Mouse (Mus musculus) hindbrain, embryonic 16.5 days (tissue): ENCODE results near the gene Rab11fip4. TPM values are rescaled to one million over a fixed set of nuclear protein-coding genes. Genes with fewer than 3 reads are reported as not detected.

Experiments
- ATAC-seq: fragments of 200-750 bp; cut with Nextera tagmentation; 2 replicates; pipeline ENCODE4 v1.8.0; 2017; ENCODE audit warnings: moderate TSS enrichment, moderate library complexity
- H3K27ac ChIP-seq: fragments of 300-500 bp; sonication (generic); 2 replicates; pipeline ENCODE4 v1.5.1; 2014; ENCODE audit warnings: low read depth, mild to moderate bottlenecking, control low read depth, low read length, moderate library complexity
- H3K27me3 ChIP-seq: fragments of 300-500 bp; sonication (generic); replicated peaks from 2 replicates; pipeline ENCODE4 v1.6.1; 2014; ENCODE audit warnings: low read length; ENCODE audit not compliant: control insufficient read depth, insufficient read depth
- H3K36me3 ChIP-seq: fragments of 300-500 bp; sonication (generic); 2 replicates; pipeline ENCODE4 v1.6.1; 2014; ENCODE audit warnings: mild to moderate bottlenecking, low read length, moderate library complexity, mixed read lengths; ENCODE audit not compliant: control insufficient read depth, insufficient read depth
- H3K4me1 ChIP-seq: fragments of 300-500 bp; sonication (generic); 2 replicates; pipeline ENCODE4 v1.6.1; 2014; ENCODE audit warnings: low read depth, low read length; ENCODE audit not compliant: control insufficient read depth, insufficient read depth
- H3K4me2 ChIP-seq: fragments of 300-500 bp; sonication (generic); 2 replicates; pipeline ENCODE4 v1.6.1; 2014; ENCODE audit warnings: mild to moderate bottlenecking, low read length, control low read depth, moderate library complexity
- H3K4me3 ChIP-seq: fragments of 300-500 bp; sonication (generic); 2 replicates; pipeline ENCODE4 v1.5.1; 2014; ENCODE audit warnings: mild to moderate bottlenecking, low read length, control low read depth, moderate library complexity
- H3K9ac ChIP-seq: fragments of 300-500 bp; sonication (generic); 2 replicates; pipeline ENCODE4 v1.6.1; 2014; ENCODE audit warnings: low read depth, mild to moderate bottlenecking, control low read depth, low read length, moderate library complexity
- H3K9me3 ChIP-seq: fragments of 300-500 bp; sonication (generic); 2 replicates; pipeline ENCODE4 v1.6.1; 2014; ENCODE audit warnings: mild to moderate bottlenecking, low read length, moderate library complexity; ENCODE audit not compliant: control insufficient read depth
- WGBS: fragments of 180-500 bp; shearing (Covaris S2); extraction: QIAGEN DNeasy Blood & Tissue Kit; methylation state at CpG from one replicate; pipeline ENCODE4 v1.1.7; 2014; 5-methylcytosine and 5-hydroxymethylcytosine counted together
- polyA plus RNA-seq: library from polyadenylated mRNA; unstranded; fragments of >200 nt; fragmentation: Nextera tagmentation; extraction: Ambion mirVana; gene quantifications from 2 replicates; pipeline ENCODE4 v1.2.1, GENCODE M21; 2015

Rab11fip4 gene
- polyA plus RNA-seq, 1 experiment from 2014 or later, result 20.0 TPM

- Histone ChIP-seq H3K36me3 (no peaks in the 10 kb centered on the region), H3K4me3 (no peak overlapping the region), H3K4me1 (peaks cover 5% of the 10 kb centered on the region), H3K9me3 (no peaks in the 10 kb centered on the region), H3K4me2 (no peak overlapping the region), H3K27me3 (no peaks in the 10 kb centered on the region), H3K9ac (no peak overlapping the region), H3K27ac (no peak overlapping the region)
- 84% methylated on average over 7 of the region's 7 CpGs for WGBS
- no peak for ATAC-seq
Measured at GRCm38 (mm10) chr11:79655592-79655991, 64.6 kb downstream of the Rab11fip4 start.

- H3K27ac ChIP-seq, result no peak overlapping the region
- ATAC-seq, result no peak
- peaks cover 13% of the 10 kb centered on the region for H3K4me1 ChIP-seq
- H3K9me3 ChIP-seq, result no peaks in the 10 kb centered on the region
- no peak overlapping the region for H3K9ac ChIP-seq
- no peak overlapping the region for H3K4me3 ChIP-seq
- WGBS, result 86% methylated on average over 1 of the region's 1 CpGs
- no peaks in the 10 kb centered on the region for H3K27me3 ChIP-seq
- no peaks in the 10 kb centered on the region for H3K36me3 ChIP-seq
- H3K4me2 ChIP-seq, result no peak overlapping the region
Measured at GRCm38 (mm10) chr11:79656491-79656890, 65.5 kb downstream of the Rab11fip4 start.

DNA sequence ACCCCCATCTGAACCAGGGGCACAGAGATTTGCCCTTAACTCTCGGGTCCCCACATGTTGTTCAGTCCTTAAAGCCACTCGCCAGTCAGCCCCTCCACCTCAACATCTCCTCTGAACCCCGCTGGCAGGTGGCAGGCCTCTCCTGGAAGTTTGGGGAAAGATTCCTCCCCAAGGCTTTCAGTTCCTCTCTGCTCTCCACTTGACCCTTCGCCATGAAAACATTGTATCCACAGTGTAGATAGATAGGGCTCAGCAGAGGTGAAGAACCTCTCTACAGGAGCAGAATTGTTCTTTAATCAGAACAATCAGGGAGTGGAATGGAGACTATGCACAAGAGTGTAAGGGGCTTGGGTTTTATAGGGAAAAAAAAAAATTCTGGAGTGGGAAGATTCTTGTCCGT, 66.0 kb downstream of the Rab11fip4 start:
- Histone ChIP-seq H3K4me1 (peaks cover 17% of the 10 kb centered on the region), H3K27ac (no peak overlapping the region), H3K27me3 (no peaks in the 10 kb centered on the region), H3K4me2 (no peak overlapping the region), H3K9me3 (no peaks in the 10 kb centered on the region), H3K36me3 (no peaks in the 10 kb centered on the region), H3K9ac (no peak overlapping the region), H3K4me3 (no peak overlapping the region)
- ATAC-seq, result no peak
- WGBS, result 80% methylated on average over 5 of the region's 5 CpGs

GRCm38 (mm10) chr11:79658205-79658825, 67.3 kb downstream of the Rab11fip4 start:
- Histone ChIP-seq H3K4me2 (no peak overlapping the region), H3K36me3 (no peaks in the 10 kb centered on the region), H3K4me3 (no peak overlapping the region), H3K4me1 (peaks cover 18% of the 10 kb centered on the region), H3K27ac (no peak overlapping the region), H3K9me3 (no peaks in the 10 kb centered on the region), H3K9ac (no peak overlapping the region), H3K27me3 (no peaks in the 10 kb centered on the region)
- ATAC-seq, result no peak
- 90% methylated on average over 10 of the region's 10 CpGs for WGBS

DNA sequence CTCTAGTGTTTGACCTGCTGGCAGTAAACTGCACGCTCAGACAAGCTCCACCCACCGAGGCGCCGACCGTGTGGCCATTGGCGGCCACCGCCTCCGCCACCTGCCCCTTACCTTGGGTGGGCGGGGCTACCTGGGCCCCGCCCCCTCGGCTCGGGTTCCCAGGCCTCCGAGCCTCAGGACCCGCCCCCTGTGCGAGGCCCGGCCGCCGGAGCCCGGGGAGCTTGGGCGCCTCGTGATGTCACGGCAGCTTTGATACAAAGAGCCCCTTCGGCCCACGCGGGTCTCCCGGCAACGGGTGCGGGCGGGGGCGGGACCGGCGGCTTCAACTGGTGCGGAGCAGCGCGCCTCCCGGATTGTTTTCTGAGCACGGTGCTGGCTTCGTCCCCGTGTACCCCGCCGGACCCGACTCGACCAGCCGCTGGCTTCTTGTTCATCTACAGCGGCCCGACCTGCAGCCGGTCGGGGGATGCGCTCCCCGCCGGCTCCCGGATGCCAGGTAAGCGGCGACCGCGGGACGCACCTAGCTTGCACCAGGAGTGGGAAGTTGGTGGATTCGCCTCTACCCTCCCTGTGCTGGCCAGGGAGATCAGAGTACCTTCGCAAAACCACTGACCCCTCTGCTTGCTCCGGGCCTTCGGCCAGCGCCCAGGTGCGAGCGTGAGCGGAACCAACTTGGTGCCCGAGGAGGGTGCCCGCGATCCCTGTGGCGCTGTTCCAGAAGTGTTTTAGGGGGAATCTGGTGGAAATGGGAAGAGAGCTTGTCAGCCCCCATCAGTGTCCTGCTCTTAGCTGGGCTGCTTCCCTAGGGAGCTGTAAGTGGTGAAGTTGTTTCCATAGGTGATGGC, 69.6 kb downstream of the Rab11fip4 start:
- H3K4me3 ChIP-seq, result peak overlapping the region; percentile 60
- peak overlapping the region; percentile 71 for H3K9ac ChIP-seq
- H3K4me1 ChIP-seq, result peaks cover 19% of the 10 kb centered on the region
- H3K9me3 ChIP-seq, result no peaks in the 10 kb centered on the region
- H3K27me3 ChIP-seq, result no peaks in the 10 kb centered on the region
- under 1% methylated on average over 63 of the region's 69 CpGs for WGBS
- H3K36me3 ChIP-seq, result no peaks in the 10 kb centered on the region
- peak overlapping the region; percentile 93 for H3K4me2 ChIP-seq
- ATAC-seq, result peak; percentile 88
- 0 out of 2 replicates have a peak overlapping the region, but pooled peaks have one; percentile 37 for H3K27ac ChIP-seq

DNA sequence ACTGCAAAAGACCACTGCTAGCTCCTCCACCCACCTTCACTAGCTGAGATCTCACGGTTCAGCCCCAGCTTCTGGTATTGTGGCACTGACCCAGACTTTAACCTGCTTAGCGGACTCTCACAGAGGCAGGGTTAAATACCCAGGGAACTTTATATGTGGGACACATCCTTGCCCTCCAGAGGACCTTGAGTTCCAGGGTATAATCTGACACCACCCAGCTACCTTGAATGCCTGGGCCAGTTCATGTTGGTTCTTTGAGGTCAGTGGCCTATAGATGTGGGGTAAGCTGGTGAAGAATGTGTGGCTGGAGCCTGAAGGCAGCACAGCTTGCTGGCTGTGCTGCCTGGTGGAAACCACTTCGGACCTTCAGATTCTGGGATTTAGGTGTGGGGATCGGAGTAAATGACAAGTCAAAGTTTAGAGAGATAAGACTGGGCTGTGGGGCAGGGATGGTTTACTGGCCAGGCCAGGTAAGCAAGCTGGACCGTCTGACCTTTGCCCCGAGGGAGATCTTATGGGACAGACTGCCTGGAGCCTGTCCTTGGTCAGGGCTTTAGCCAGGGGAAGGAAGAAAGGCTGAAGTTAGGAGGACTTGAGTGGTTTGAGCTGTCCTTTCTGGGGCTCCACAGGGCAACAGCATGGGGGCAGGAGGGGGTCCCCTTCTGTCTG, 71.0 kb downstream of the Rab11fip4 start:
- no peaks in the 10 kb centered on the region for H3K9me3 ChIP-seq
- peaks cover 19% of the 10 kb centered on the region for H3K4me1 ChIP-seq
- peak overlapping the region; percentile 93 for H3K4me2 ChIP-seq
- H3K36me3 ChIP-seq, result no peaks in the 10 kb centered on the region
- H3K27ac ChIP-seq, result no peak overlapping the region
- H3K4me3 ChIP-seq, result no peak overlapping the region
- no peaks in the 10 kb centered on the region for H3K27me3 ChIP-seq
- no peak overlapping the region for H3K9ac ChIP-seq
- WGBS, result 64% methylated on average over 6 of the region's 6 CpGs
- no peak for ATAC-seq

DNA sequence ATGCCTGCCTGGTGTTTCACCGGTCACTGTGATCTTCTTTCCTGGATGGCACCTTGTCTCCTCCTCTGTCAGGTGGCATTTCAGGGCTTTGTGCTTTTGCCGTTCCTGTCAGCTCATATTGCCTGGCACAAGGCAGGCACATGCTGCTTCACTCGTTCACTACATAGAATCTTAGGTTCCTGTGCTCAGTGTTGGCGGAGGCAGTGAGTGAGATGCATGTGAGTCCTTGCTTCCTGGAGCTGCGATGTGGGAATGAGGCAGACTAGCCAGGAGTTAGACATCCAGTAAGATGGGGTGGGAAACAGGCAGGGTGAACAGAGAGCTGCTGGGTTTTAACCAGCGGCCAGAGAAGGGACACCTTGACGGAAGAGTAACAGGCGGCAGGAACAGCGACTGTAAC, 72.1 kb downstream of the Rab11fip4 start:
- ATAC-seq, result no peak
- H3K27me3 ChIP-seq, result no peaks in the 10 kb centered on the region
- H3K27ac ChIP-seq, result no peak overlapping the region; the same call in 1 of the 2 replicates
- H3K36me3 ChIP-seq, result no peaks in the 10 kb centered on the region
- no peak overlapping the region for H3K9ac ChIP-seq
- no peak overlapping the region for H3K4me3 ChIP-seq
- 79% methylated on average over 9 of the region's 9 CpGs for WGBS
- H3K4me2 ChIP-seq, result no peak overlapping the region
- H3K9me3 ChIP-seq, result no peaks in the 10 kb centered on the region
- peaks cover 19% of the 10 kb centered on the region for H3K4me1 ChIP-seq

GRCm38 (mm10) chr11:79663570-79663969, 72.6 kb downstream of the Rab11fip4 start:
- ATAC-seq, result no peak
- H3K4me2 ChIP-seq, result no peak overlapping the region
- H3K27me3 ChIP-seq, result no peaks in the 10 kb centered on the region
- no peak overlapping the region for H3K9ac ChIP-seq
- H3K4me3 ChIP-seq, result no peak overlapping the region
- H3K9me3 ChIP-seq, result no peaks in the 10 kb centered on the region
- H3K4me1 ChIP-seq, result peaks cover 19% of the 10 kb centered on the region
- no peak overlapping the region; the same call in 1 of the 2 replicates for H3K27ac ChIP-seq
- H3K36me3 ChIP-seq, result no peaks in the 10 kb centered on the region
- WGBS, result 78% methylated on average over 7 of the region's 7 CpGs

GRCm38 (mm10) chr11:79666544-79666943, 75.5 kb downstream of the Rab11fip4 start:
- H3K36me3 ChIP-seq, result no peaks in the 10 kb centered on the region
- no peaks in the 10 kb centered on the region for H3K27me3 ChIP-seq
- H3K4me1 ChIP-seq, result peaks cover 9% of the 10 kb centered on the region
- no peak overlapping the region for H3K4me3 ChIP-seq
- H3K4me2 ChIP-seq, result no peak overlapping the region
- ATAC-seq, result no peak
- no peaks in the 10 kb centered on the region for H3K9me3 ChIP-seq
- H3K9ac ChIP-seq, result no peak overlapping the region
- no peak overlapping the region for H3K27ac ChIP-seq
- WGBS, result 91% methylated on average over 8 of the region's 8 CpGs
